Mouse (Mus musculus) hindbrain, embryonic 11.5 days (tissue): ENCODE data around the gene Rab3a. TPM values are rescaled to one million over a fixed set of nuclear protein-coding genes. Genes with fewer than 3 reads are reported as not detected.

ENCODE experiments used
- ATAC-seq: fragments of 200-750 bp; cut with Nextera tagmentation; 2 replicates; pipeline ENCODE4 v1.8.0; 2017; ENCODE audit warnings: mild to moderate bottlenecking, moderate TSS enrichment, moderate library complexity; ENCODE audit not compliant: low FRiP score
- DNase-seq: peaks from one replicate; pipeline ENCODE4 v3.0.0-alpha.2; 2015; ENCODE audit warnings: low spot score
- H3K27ac ChIP-seq: fragments of 300-500 bp; sonication (generic); 2 replicates; pipeline ENCODE4 v1.5.1; 2014; ENCODE audit warnings: mild to moderate bottlenecking, low read depth, low read length
- H3K27me3 ChIP-seq: fragments of 300-500 bp; sonication (generic); 2 replicates; pipeline ENCODE4 v1.6.1; 2014; ENCODE audit warnings: mild to moderate bottlenecking, low read length, moderate library complexity, mixed read lengths; ENCODE audit not compliant: control insufficient read depth, insufficient read depth
- H3K36me3 ChIP-seq: fragments of 300-500 bp; sonication (generic); 2 replicates; pipeline ENCODE4 v1.6.1; 2014; ENCODE audit warnings: mild to moderate bottlenecking, low read length, moderate library complexity, mixed read lengths; ENCODE audit not compliant: control insufficient read depth, insufficient read depth
- H3K4me1 ChIP-seq: fragments of 300-500 bp; sonication (generic); replicated peaks from 2 replicates; pipeline ENCODE4 v1.6.1; 2014; ENCODE audit warnings: low read length, mixed read lengths; ENCODE audit not compliant: control insufficient read depth, insufficient read depth
- H3K4me2 ChIP-seq: fragments of 300-500 bp; sonication (generic); replicated peaks from 2 replicates; pipeline ENCODE4 v1.6.1; 2014; ENCODE audit warnings: mild to moderate bottlenecking, low read depth, low read length
- H3K4me3 ChIP-seq: fragments of 300-500 bp; sonication (generic); 2 replicates; pipeline ENCODE4 v1.5.1; 2014; ENCODE audit warnings: low read depth, low read length
- H3K9ac ChIP-seq: fragments of 300-500 bp; sonication (generic); 2 replicates; pipeline ENCODE4 v1.6.1; 2014; ENCODE audit warnings: low read depth, low read length
- H3K9me3 ChIP-seq: fragments of 300-500 bp; sonication (generic); 2 replicates; pipeline ENCODE4 v1.6.1; 2016; ENCODE audit warnings: low read length; ENCODE audit not compliant: control insufficient read depth
- WGBS: fragments of 180-500 bp; shearing (Covaris S2); extraction: QIAGEN DNeasy Blood & Tissue Kit; methylation state at CpG from one replicate; pipeline ENCODE4 v1.1.7; 2014; 5-methylcytosine and 5-hydroxymethylcytosine counted together
- polyA plus RNA-seq: library from polyadenylated mRNA; unstranded; fragments of >200 nt; fragmentation: Nextera tagmentation; extraction: Ambion mirVana; gene quantifications from 2 replicates; pipeline ENCODE4 v1.2.1, GENCODE M21; 2014

Gene Rab3a
- polyA plus RNA-seq, 1 experiment from 2014 or later: 91.5 TPM

DNA sequence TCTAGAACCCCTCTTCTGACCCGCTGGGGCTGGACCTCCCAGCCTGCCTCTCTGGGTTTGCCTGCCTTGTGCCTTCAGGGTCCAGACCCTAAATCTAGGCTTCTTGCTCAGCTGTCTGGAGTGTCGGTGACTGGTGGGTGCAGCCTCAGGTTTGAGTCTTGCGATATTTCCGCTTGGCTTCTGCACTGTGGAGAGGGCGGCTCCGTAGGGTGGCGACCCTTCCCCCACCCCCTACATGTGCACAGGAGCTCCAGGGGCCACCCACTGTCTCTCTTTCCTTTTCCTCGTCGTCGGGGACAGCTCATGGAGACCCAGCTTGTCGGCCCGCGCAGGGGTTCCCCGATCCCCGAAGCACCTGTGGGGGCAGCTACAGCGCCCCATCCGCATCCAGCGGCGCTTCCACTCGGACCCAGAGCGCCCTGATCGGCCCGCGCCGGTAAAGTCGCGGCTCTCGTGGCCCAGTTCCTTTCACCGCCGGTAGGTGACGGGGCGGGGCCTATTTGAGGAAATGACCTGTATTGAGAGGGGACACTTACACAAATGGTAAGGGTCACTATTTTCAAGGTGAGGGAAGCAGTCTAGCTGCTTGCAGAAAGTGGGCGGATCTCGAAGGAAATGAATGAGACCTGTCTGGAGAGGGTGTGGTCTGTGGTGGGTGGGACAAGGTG lies 24.5 kb upstream of the Rab3a start:
- H3K36me3 ChIP-seq: no peaks in the 10 kb centered on the region
- no peak overlapping the region for H3K4me3 ChIP-seq
- no peaks in the 10 kb centered on the region for H3K9me3 ChIP-seq
- DNase-seq (peak; percentile 43), ATAC-seq (no peak)
- 5% methylated on average over 34 of the region's 34 CpGs for WGBS
- H3K4me2 ChIP-seq: peak overlapping the region; percentile 24
- no peaks in the 10 kb centered on the region; the same call in 1 of the 2 replicates for H3K4me1 ChIP-seq
- H3K27me3 ChIP-seq: peaks cover 32% of the 10 kb centered on the region
- H3K9ac ChIP-seq: no peak overlapping the region
- no peak overlapping the region for H3K27ac ChIP-seq

DNA sequence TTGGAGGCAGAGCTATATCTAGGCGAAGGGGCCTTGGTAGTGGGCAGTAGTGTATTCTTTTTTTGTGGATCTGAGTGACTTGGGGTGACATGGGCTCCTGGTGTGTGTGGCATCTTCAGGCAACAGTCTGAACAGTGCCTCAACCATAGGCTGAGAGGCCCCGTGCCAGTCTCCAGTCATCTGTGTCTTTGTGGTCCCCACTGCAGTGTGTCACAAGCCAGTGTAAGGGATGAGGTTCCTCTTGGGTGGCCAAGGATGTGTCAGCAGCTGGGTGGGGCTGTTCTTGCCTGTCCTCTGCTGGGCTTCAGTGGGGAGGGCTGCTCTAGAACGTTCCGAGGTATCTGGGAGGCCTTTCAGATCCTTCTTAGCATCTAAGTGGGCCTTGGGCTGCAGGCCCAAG lies 23.5 kb upstream of the Rab3a start:
- H3K9me3 ChIP-seq: no peaks in the 10 kb centered on the region
- no peak for ATAC-seq
- H3K4me1 ChIP-seq: no peaks in the 10 kb centered on the region; the same call in 1 of the 2 replicates
- no peak overlapping the region for H3K4me3 ChIP-seq
- no peak overlapping the region for H3K9ac ChIP-seq
- 83% methylated on average over 4 of the region's 4 CpGs for WGBS
- H3K27me3 ChIP-seq: peaks cover 32% of the 10 kb centered on the region
- H3K27ac ChIP-seq: no peak overlapping the region
- H3K4me2 ChIP-seq: no peak overlapping the region
- no peaks in the 10 kb centered on the region for H3K36me3 ChIP-seq
- DNase-seq: no peak

DNA sequence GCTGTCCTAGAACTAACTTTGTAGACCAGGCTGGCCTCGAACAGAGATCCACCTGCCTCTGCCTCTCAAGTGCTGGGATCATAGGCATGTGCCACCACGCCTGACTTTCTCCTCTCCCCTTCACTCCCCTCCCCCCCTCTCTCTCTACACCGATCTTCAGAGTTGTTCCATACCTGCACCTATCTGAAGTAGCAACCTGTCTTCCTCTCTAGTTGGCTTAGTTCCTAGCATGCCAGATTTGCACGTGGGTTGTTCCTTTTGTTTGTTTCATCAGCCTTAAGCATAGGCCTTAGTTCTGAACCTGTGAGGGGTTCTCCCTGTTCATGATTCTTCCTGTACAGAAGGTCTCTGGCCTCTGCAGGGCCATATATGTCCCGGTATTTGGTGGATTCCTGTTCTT lies 16.8 kb upstream of the Rab3a start:
- Histone ChIP-seq H3K9me3 (no peaks in the 10 kb centered on the region), H3K36me3 (no peaks in the 10 kb centered on the region), H3K27me3 (peaks cover 15% of the 10 kb centered on the region; the same call in 1 of the 2 replicates), H3K27ac (no peak overlapping the region), H3K4me1 (0 out of 2 replicates have a peak, but pooled peaks cover 2% of the 10 kb centered on the region), H3K9ac (no peak overlapping the region), H3K4me3 (no peak overlapping the region), H3K4me2 (no peak overlapping the region)
- DNase-seq (no peak), ATAC-seq (no peak)
- 64% methylated on average over 5 of the region's 5 CpGs for WGBS

GRCm38 (mm10) chr8:70738211-70738610 lies 16.3 kb upstream of the Rab3a start:
- H3K27me3 ChIP-seq: peaks cover 20% of the 10 kb centered on the region
- 73% methylated on average over 3 of the region's 3 CpGs for WGBS
- H3K9ac ChIP-seq: no peak overlapping the region
- H3K27ac ChIP-seq: no peak overlapping the region
- no peak overlapping the region for H3K4me3 ChIP-seq
- DNase-seq (no peak), ATAC-seq (no peak)
- peaks cover 4% of the 10 kb centered on the region; the same call in 1 of the 2 replicates for H3K4me1 ChIP-seq
- no peaks in the 10 kb centered on the region for H3K9me3 ChIP-seq
- H3K36me3 ChIP-seq: no peaks in the 10 kb centered on the region
- no peak overlapping the region for H3K4me2 ChIP-seq

DNA sequence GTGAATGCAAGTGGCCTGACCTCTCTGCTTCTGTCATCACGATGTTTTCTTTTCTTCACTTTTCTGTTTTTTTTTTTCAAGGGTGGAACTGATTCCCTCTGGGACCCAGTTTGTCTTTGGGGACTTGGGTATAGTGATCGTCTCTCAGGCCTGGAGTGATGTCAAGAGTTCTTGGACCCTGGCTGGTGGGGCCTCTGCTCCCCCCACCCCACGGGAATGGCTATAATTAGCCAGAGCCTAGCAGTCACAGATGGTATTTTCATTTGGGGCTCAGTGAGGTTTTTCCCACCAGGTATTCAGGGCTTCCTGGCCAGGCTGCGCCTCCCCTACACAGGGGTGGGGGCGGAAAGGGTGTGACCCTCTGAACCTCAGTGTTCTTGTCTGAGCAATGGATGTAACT lies 12.8 kb upstream of the Rab3a start:
- DNase-seq (no peak), ATAC-seq (no peak)
- H3K9ac ChIP-seq: no peak overlapping the region
- H3K27ac ChIP-seq: no peak overlapping the region
- no peak overlapping the region for H3K4me3 ChIP-seq
- H3K4me2 ChIP-seq: no peak overlapping the region
- H3K4me1 ChIP-seq: peaks cover 6% of the 10 kb centered on the region; the same call in 1 of the 2 replicates
- no peaks in the 10 kb centered on the region for H3K36me3 ChIP-seq
- H3K27me3 ChIP-seq: peaks cover 40% of the 10 kb centered on the region
- WGBS: 58% methylated on average over 5 of the region's 5 CpGs
- no peaks in the 10 kb centered on the region for H3K9me3 ChIP-seq

DNA sequence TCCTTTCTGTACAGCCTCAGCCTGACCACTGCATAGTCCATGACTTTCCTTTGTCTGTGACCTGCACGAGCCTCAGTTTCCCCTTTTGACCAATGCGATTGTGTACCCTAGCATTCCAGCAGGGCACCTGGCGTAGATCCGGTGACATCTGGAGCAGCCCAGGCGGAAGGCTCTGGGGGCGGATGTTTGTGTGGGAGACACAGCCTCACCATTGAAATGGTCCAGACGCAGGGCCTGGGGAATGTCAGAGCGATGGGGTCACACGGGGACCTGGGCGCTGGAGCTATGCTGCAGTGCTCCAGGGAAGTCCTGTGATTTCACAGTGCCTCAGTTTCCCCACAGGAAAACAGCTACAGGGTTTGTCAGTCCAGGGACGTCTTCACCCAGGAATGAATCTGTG lies 12.3 kb upstream of the Rab3a start:
- Histone ChIP-seq H3K4me2 (no peak overlapping the region), H3K4me3 (no peak overlapping the region), H3K27ac (no peak overlapping the region), H3K4me1 (peaks cover 6% of the 10 kb centered on the region; the same call in 1 of the 2 replicates), H3K36me3 (no peaks in the 10 kb centered on the region), H3K27me3 (peaks cover 44% of the 10 kb centered on the region), H3K9me3 (no peaks in the 10 kb centered on the region), H3K9ac (no peak overlapping the region)
- ATAC-seq (no peak), DNase-seq (no peak)
- 68% methylated on average over 11 of the region's 11 CpGs for WGBS

- H3K9ac ChIP-seq: peak overlapping the region; percentile 54
- DNase-seq: no peak
- peaks cover 46% of the 10 kb centered on the region for H3K27me3 ChIP-seq
These were observed 11.4 kb upstream of the Rab3a start for GRCm38 (mm10) chr8:70742981-70743655.

DNA sequence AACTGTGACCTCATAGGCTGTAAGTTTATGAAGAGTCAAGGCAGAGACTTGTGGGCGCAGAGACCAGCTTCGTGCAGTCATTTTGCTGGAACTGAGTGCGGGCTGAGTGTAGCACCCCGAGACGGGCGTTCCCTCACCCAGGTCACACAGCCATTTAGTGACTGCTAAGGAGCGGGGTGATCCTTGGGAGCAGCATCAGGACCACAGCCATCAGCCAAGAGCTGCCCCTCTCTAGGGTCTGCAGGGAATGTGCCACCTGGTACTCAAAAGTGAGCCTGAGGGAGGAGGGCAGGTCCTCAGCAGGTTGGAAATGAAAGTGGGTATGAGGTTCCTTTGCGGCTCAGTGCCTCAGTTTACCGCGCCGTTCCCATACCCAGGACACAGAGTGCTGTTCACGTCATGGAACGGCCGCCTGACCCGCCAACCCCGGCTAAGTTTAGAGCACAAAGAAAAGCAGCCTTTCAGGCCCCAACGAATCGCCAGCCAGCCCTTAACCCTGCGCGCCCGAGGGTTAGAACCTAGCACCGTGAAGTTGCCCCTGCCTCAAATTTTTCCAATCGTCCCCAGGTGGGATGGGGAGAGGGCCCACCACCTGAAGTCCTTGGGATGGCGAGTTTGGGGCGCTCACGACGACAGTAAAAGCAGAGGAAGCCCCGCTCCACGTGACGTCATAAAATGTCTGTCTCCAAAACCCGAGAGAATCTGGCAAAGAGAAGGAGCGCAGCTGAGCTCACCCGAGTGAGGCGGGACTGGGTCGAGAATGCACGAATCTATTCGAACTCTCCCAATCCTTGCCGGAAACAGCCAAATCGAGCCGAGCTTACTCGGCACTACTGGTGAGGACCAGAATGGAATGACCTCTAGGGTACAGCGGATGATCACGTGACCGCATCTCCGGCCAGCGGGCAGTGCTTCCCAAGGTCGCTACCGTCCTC lies 10.6 kb upstream of the Rab3a start:
- Histone ChIP-seq H3K36me3 (no peaks in the 10 kb centered on the region), H3K27me3 (peaks cover 45% of the 10 kb centered on the region), H3K4me3 (peak overlapping the region; percentile 2), H3K9ac (peak overlapping the region; percentile 54), H3K9me3 (no peaks in the 10 kb centered on the region), H3K4me1 (peaks cover 6% of the 10 kb centered on the region; the same call in 1 of the 2 replicates), H3K27ac (no peak overlapping the region), H3K4me2 (peak overlapping the region; percentile 23)
- 4% methylated on average over 48 of the region's 48 CpGs for WGBS
- peak; percentile 60 for DNase-seq
- peak; percentile 39 for ATAC-seq

More at GRCm38 (mm10) chr8:70742981-70743655, 11.4 kb upstream of the Rab3a start:
- ATAC-seq: peak; percentile 41; the same call in 1 of the 2 replicates
- H3K4me2 ChIP-seq: peak overlapping the region; percentile 23
- no peaks in the 10 kb centered on the region for H3K9me3 ChIP-seq
- WGBS: 2% methylated on average over 38 of the region's 38 CpGs
- no peak overlapping the region for H3K27ac ChIP-seq
- peaks cover 6% of the 10 kb centered on the region; the same call in 1 of the 2 replicates for H3K4me1 ChIP-seq
- peak overlapping the region; percentile 2 for H3K4me3 ChIP-seq
- H3K36me3 ChIP-seq: no peaks in the 10 kb centered on the region
